Mouse (Mus musculus) brown adipose tissue, adult 24 weeks (tissue): ENCODE measurements around the gene Prom2. TPM values are rescaled to one million over a fixed set of nuclear protein-coding genes. Genes with fewer than 3 reads are reported as not detected.

Experiments
- H3K27ac ChIP-seq: fragments of 200-500 bp; replicated peaks from 2 replicates; pipeline ENCODE4 v1.5.1; 2012; ENCODE audit warnings: low read depth, mild to moderate bottlenecking, low read length
- H3K4me1 ChIP-seq: fragments of 200-500 bp; 2 replicates; pipeline ENCODE4 v1.6.1; 2012; ENCODE audit warnings: low read length, mixed read lengths; ENCODE audit not compliant: control insufficient read depth, insufficient read depth, insufficient read length
- H3K4me3 ChIP-seq: fragments of 200-500 bp; 2 replicates; pipeline ENCODE4 v1.5.1; 2012; ENCODE audit warnings: low read depth, mild to moderate bottlenecking, low read length, moderate library complexity; ENCODE audit not compliant: insufficient read depth
- polyA plus RNA-seq: library from polyadenylated mRNA; stranded (reverse); fragments of >200 nt; gene quantifications from 2 replicates; pipeline ENCODE4 v1.2.4, GENCODE M21; 2012; ENCODE audit not compliant: missing spikeins, insufficient read depth, insufficient read length

Gene Prom2
- polyA plus RNA-seq, 1 experiment: not detected

- no peak overlapping the region for H3K27ac ChIP-seq
- no peak overlapping the region for H3K4me3 ChIP-seq
- H3K4me1 ChIP-seq: no peaks in the 10 kb centered on the region
These were observed 1.8 kb downstream of the Prom2 start for GRCm38 (mm10) chr2:127539494-127539893.

GRCm38 (mm10) chr2:127537548-127537947 lies 3.7 kb downstream of the Prom2 start:
- no peak overlapping the region for H3K27ac ChIP-seq
- no peak overlapping the region for H3K4me3 ChIP-seq
- no peaks in the 10 kb centered on the region for H3K4me1 ChIP-seq

GRCm38 (mm10) chr2:127535363-127535762 lies 5.9 kb downstream of the Prom2 start:
- Histone ChIP-seq H3K4me1 (no peaks in the 10 kb centered on the region), H3K4me3 (no peak overlapping the region), H3K27ac (no peak overlapping the region)

- Histone ChIP-seq H3K4me3 (no peak overlapping the region), H3K4me1 (no peaks in the 10 kb centered on the region), H3K27ac (no peak overlapping the region)
These were observed 8.9 kb downstream of the Prom2 start for GRCm38 (mm10) chr2:127532379-127532778.

GRCm38 (mm10) chr2:127531592-127531991 lies 9.7 kb downstream of the Prom2 start:
- Histone ChIP-seq H3K4me1 (no peaks in the 10 kb centered on the region), H3K27ac (no peak overlapping the region)

GRCm38 (mm10) chr2:127530418-127530817 lies 10.8 kb downstream of the Prom2 start:
- no peak overlapping the region for H3K27ac ChIP-seq
- H3K4me3 ChIP-seq: no peak overlapping the region

More at GRCm38 (mm10) chr2:127531592-127531991, 9.7 kb downstream of the Prom2 start:
- no peak overlapping the region for H3K4me3 ChIP-seq

GRCm38 (mm10) chr2:127525004-127525775 lies 16.1 kb downstream of the Prom2 start:
- Histone ChIP-seq H3K27ac (no peak overlapping the region), H3K4me3 (no peak overlapping the region), H3K4me1 (peaks cover 7% of the 10 kb centered on the region)

More at GRCm38 (mm10) chr2:127530418-127530817, 10.8 kb downstream of the Prom2 start:
- no peaks in the 10 kb centered on the region for H3K4me1 ChIP-seq

- H3K4me1 ChIP-seq: peaks cover 7% of the 10 kb centered on the region
These were observed 17.1 kb downstream of the Prom2 start for GRCm38 (mm10) chr2:127523950-127524729.

GRCm38 (mm10) chr2:127522006-127522441 lies 19.2 kb downstream of the Prom2 start, which contains the start of gene Kcnip3:
Gene Kcnip3 (minus strand): TSS chr2:127522094.
- peaks cover 7% of the 10 kb centered on the region for H3K4me1 ChIP-seq
- H3K4me3 ChIP-seq: no peak within 1 kb of the TSS
- no peak within 1 kb of the TSS for H3K27ac ChIP-seq

More at GRCm38 (mm10) chr2:127523950-127524729, 17.1 kb downstream of the Prom2 start:
- no peak overlapping the region; the same call in 1 of the 2 replicates for H3K27ac ChIP-seq
- H3K4me3 ChIP-seq: no peak overlapping the region

GRCm38 (mm10) chr2:127521172-127522005 lies 19.9 kb downstream of the Prom2 start:
- H3K27ac ChIP-seq: no peak overlapping the region
- H3K4me1 ChIP-seq: peaks cover 7% of the 10 kb centered on the region
- no peak overlapping the region for H3K4me3 ChIP-seq

GRCm38 (mm10) chr2:127520123-127520522 lies 21.1 kb downstream of the Prom2 start:
- H3K4me3 ChIP-seq: no peak overlapping the region
- H3K4me1 ChIP-seq: peaks cover 7% of the 10 kb centered on the region
- no peak overlapping the region for H3K27ac ChIP-seq

- Histone ChIP-seq H3K4me3 (no peak overlapping the region), H3K27ac (no peak overlapping the region)
These were observed 22.0 kb downstream of the Prom2 start for GRCm38 (mm10) chr2:127519308-127519707.

GRCm38 (mm10) chr2:127518831-127519230 lies 22.4 kb downstream of the Prom2 start:
- Histone ChIP-seq H3K27ac (no peak overlapping the region), H3K4me3 (no peak overlapping the region), H3K4me1 (peaks cover 2% of the 10 kb centered on the region; the same call in 1 of the 2 replicates)

More at GRCm38 (mm10) chr2:127519308-127519707, 22.0 kb downstream of the Prom2 start:
- H3K4me1 ChIP-seq: peaks cover 7% of the 10 kb centered on the region

- no peaks in the 10 kb centered on the region for H3K4me1 ChIP-seq
- H3K27ac ChIP-seq: no peak overlapping the region
- H3K4me3 ChIP-seq: no peak overlapping the region
These were observed 23.0 kb downstream of the Prom2 start for GRCm38 (mm10) chr2:127518273-127518672.
